Mouse (Mus musculus) induced T-regulatory cell, adult 2 months (primary cell): ENCODE data around the gene Lipm.
A peak's percentile ranks its signal among the peaks of the same experiment; 100 is the strongest.

Source experiments
- DNase-seq: peaks from one replicate; pipeline ENCODE4 v3.0.0-alpha.2; 2012; ENCODE audit warnings: low read depth

Gene Lipm

DNA sequence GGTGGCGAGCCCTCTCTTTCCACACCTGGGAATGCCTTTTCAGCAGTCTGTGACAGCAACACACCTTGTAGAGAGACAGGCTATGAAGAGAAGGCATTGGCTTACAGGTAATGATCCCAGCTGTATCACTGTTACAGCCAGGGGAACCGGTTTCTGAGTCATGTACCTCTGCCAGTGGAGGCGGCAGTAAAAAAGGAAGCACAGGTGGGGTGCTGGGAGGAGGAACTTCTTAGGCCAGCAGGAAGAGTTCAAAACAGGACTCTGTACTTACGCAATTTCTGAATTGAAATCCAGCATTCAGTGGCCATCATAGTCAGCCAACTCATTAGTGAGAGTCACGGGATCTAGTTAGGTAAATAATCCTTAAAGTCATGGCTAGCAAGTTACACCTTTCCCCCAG lies 65.2 kb downstream of the Lipm start, which contains the start of gene Ankrd22:
Gene Ankrd22, minus strand, starts transcription at position 163 of the 400 bp plus-strand sequence.
- no peak for DNase-seq

DNA sequence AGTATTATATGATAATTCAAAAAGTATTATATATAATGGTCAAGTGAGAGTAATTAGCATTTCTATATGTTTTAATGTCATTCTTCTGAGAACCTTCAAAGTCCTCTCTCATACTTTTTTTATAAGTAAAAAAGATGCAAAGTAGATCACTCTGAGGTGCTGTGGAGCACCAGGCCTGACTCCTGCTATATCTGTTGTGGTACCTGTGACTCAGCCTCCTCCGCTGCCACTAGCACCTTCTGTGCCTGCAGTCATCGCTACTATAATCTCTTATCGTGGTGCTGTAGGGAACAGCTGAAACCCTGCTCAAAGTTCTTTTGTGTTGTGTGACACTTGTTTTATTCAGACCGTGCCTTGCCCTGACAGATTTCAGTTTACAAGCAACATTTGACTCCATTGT lies 65.7 kb downstream of the Lipm start:
- DNase-seq = no peak

DNA sequence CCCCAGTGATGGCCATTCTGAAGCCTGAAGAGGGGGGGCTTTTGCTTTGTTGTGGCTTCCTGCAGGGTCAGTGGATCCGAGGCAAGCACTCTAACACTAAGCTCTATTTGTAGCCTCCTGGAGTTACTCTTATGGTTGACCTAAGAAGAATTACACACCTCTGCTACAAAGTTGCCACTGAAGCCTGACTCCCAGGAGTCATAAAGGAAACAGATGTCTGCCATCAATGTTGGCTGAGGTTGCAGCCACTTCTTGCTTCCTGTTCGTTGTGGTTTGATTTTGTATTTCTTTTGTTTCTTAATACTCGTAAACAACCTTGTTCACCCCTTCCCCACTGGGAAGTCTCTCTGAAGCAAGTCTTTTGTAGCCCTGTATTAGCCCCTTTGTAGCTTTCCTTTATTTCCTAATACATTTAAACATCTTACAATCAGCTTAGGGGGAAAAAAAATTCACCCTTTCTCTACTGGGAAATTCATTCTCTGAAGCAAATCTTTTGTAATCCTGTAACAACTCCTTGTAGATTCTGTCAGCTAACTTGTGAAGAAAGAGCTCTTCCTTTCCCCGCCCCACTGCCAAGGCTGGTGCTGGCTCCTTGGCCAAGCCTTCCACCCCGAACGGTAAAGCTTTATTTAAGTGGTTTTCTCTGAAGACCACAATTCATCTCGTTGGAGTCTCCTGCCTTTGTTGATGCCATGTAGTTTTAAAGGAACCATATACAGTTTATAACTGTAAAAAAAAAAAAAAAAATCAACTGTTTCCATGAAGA lies 67.3 kb downstream of the Lipm start:
- DNase-seq = peak; percentile 54

DNA sequence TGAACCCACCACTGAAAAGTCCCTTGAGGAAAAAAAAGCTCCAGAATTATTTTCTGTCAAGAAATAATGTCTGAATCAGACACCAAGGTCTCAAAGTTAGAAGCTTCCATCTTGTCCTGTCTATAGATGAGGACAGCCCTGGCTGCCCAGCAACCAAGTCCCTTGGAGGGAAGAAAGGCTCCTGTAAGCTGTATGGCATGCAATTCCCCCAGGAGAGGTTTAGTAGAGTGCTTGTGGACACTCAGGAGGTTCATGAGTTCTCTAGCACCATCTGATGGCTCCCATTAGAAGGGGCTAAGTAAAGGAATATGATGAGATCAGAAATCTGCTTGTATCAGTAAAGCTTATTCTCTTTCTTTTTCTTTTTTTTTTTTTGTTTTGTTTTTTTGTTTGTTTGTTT lies 68.4 kb downstream of the Lipm start:
- no peak for DNase-seq

GRCm38 (mm10) chr19:34171167-34171566 lies 70.4 kb downstream of the Lipm start:
- DNase-seq = no peak
